Mouse (Mus musculus): ENCODE measurements around the gene Hsp90b1.

DNA sequence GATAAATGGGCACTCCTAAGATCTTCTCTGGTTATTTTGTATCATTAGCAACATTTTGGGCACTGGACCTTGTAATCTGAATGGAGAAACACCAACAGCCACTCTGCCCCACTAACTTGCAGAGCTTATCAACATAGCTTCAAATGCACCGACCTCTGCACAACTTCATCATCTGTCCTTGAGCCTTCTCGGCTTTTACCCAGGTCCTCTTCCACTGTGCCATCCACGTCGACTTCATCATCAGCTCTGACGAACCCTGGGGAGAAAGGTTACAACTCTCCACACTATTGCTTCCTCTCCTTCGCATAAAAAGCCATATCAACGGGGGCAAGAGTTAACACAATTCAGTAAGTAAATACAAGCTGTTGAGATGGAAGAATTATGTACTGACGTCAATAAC, 1.2 kb downstream of the Hsp90b1 start:
- TF ChIP-seq POLR2A (IDR thresholded peaks at IDR 0.05; ENCODE audit: insufficient read depth, low read length): no peak
- TF ChIP-seq CTCF (IDR thresholded peaks at IDR 0.05; ENCODE audit: low read depth, low read length): no peak
